Mouse (Mus musculus) kidney, adult 2 months (tissue): ENCODE results near the gene Gm13889.

ENCODE experiments used
- CTCF ChIP-seq: fragments of 200-500 bp; conservative IDR thresholded peaks from 2 replicates; pipeline ENCODE4 v1.5.1; 2011; ENCODE audit warnings: low read depth, mild to moderate bottlenecking, control low read depth, low read length, moderate library complexity, mixed read lengths; ENCODE audit not compliant: insufficient read depth, insufficient read length
- POLR2A ChIP-seq: fragments of 200-500 bp; IDR thresholded peaks from one replicate; pipeline ENCODE4 v1.6.1; 2011; ENCODE audit warnings: low read depth, low read length, control low read depth

GRCm38 (mm10) chr2:93975526-93976435 lies 18.8 kb upstream of the Gm13889 start:
- TF ChIP-seq CTCF = no peak
- no peak for TF ChIP-seq POLR2A
